Mouse (Mus musculus): Measurements from ENCODE around the gene Aqp12.

- TF ChIP-seq CTCF (IDR thresholded peaks at IDR 0.05; ENCODE audit: low read depth, low read length) (no peak), POLR2A (IDR thresholded peaks at IDR 0.05; ENCODE audit: extremely low read depth, insufficient read depth, low read length) (no peak)
Measured at GRCm38 (mm10) chr1:92982931-92983605, 23.1 kb upstream of the Aqp12 start.

Data from liver, adult 2 months (tissue).